Mouse (Mus musculus) heart, embryonic 12.5 days (tissue): ENCODE results near the gene Lrrc4. TPM values are rescaled to one million over a fixed set of nuclear protein-coding genes. Genes with fewer than 3 reads are reported as not detected.

Experiments
- ATAC-seq: fragments of 200-750 bp; cut with Nextera tagmentation; 2 replicates; pipeline ENCODE4 v1.8.0; 2017; ENCODE audit warnings: moderate TSS enrichment, moderate library complexity; ENCODE audit not compliant: insufficient number of reproducible peaks, low FRiP score
- H3K27ac ChIP-seq: fragments of 300-500 bp; sonication (generic); 2 replicates; pipeline ENCODE4 v1.5.1; 2016; ENCODE audit warnings: mild to moderate bottlenecking, moderate library complexity; ENCODE audit not compliant: poor library complexity, severe bottlenecking
- H3K27me3 ChIP-seq: fragments of 300-500 bp; sonication (generic); replicated peaks from 2 replicates; pipeline ENCODE4 v1.6.1; 2016; ENCODE audit warnings: mild to moderate bottlenecking, moderate library complexity
- H3K36me3 ChIP-seq: fragments of 300-500 bp; sonication (generic); 2 replicates; pipeline ENCODE4 v1.6.1; 2016; ENCODE audit warnings: mild to moderate bottlenecking, moderate library complexity
- H3K4me1 ChIP-seq: fragments of 300-500 bp; sonication (generic); replicated peaks from 2 replicates; pipeline ENCODE4 v1.6.1; 2016; ENCODE audit warnings: mild to moderate bottlenecking
- H3K4me2 ChIP-seq: fragments of 300-500 bp; sonication (generic); 2 replicates; pipeline ENCODE4 v1.6.1; 2016; ENCODE audit warnings: mild to moderate bottlenecking, moderate library complexity
- H3K4me3 ChIP-seq: fragments of 300-500 bp; sonication (generic); 2 replicates; pipeline ENCODE4 v1.5.1; 2016; ENCODE audit warnings: mild to moderate bottlenecking
- H3K9ac ChIP-seq: fragments of 300-500 bp; sonication (generic); 2 replicates; pipeline ENCODE4 v1.6.1; 2016; ENCODE audit warnings: mild to moderate bottlenecking, moderate library complexity
- H3K9me3 ChIP-seq: fragments of 300-500 bp; sonication (generic); replicated peaks from 2 replicates; pipeline ENCODE4 v1.6.1; 2016; ENCODE audit warnings: mild to moderate bottlenecking, moderate library complexity
- WGBS: fragments of 180-500 bp; shearing (Covaris S2); methylation state at CpG from one replicate; pipeline ENCODE4 v1.1.7; 2016; 5-methylcytosine and 5-hydroxymethylcytosine counted together
- polyA plus RNA-seq: library from polyadenylated mRNA; unstranded; fragments of >200 nt; fragmentation: Nextera tagmentation; extraction: Ambion mirVana; gene quantifications from 2 replicates; pipeline ENCODE4 v1.2.1, GENCODE M21; 2016

Gene Lrrc4
- polyA plus RNA-seq, 1 experiment from 2014 or later = 0.51 TPM

- H3K4me1 ChIP-seq = peaks cover 11% of the 10 kb centered on the region
- no peak overlapping the region for H3K4me3 ChIP-seq
- H3K4me2 ChIP-seq = no peak overlapping the region
- ATAC-seq = no peak
- 82% methylated on average over 4 of the region's 4 CpGs for WGBS
- H3K36me3 ChIP-seq = no peaks in the 10 kb centered on the region
- H3K9ac ChIP-seq = no peak overlapping the region
- no peaks in the 10 kb centered on the region for H3K9me3 ChIP-seq
- H3K27me3 ChIP-seq = no peaks in the 10 kb centered on the region
- no peak overlapping the region for H3K27ac ChIP-seq
These were observed 218.1 kb downstream of the Lrrc4 start for GRCm38 (mm10) chr6:28613441-28613840.

Other genes with a start within 250 kb of the Lrrc4 start
- not detected in 2 replicates for gene Lep, start 228.5 kb upstream of the Lrrc4 start, polyA plus RNA-seq